Mouse (Mus musculus): ENCODE results near the gene Cables2.

Cables2 gene

GRCm38 (mm10) chr2:180273394-180274244 lies at the start of gene Cables2:
Gene Cables2 (minus strand): TSS chr2:180273496.
- DNase-seq (ENCODE audit: low spot score) = peak; percentile 96

GRCm38 (mm10) chr2:180322674-180323355 lies 49.5 kb upstream of the Cables2 start:
- DNase-seq (ENCODE audit: low spot score) = no peak

- no peak for DNase-seq (ENCODE audit: low spot score)
Measured at GRCm38 (mm10) chr2:180320216-180320615, 46.9 kb upstream of the Cables2 start.

GRCm38 (mm10) chr2:180317591-180317990 lies 44.3 kb upstream of the Cables2 start:
- no peak for DNase-seq (ENCODE audit: low spot score)

GRCm38 (mm10) chr2:180314292-180314691 lies 41.0 kb upstream of the Cables2 start:
- no peak for DNase-seq (ENCODE audit: low spot score)

- DNase-seq (ENCODE audit: low spot score) = no peak
Measured at GRCm38 (mm10) chr2:180311147-180311546, 37.9 kb upstream of the Cables2 start.

GRCm38 (mm10) chr2:180307680-180308079 lies 34.4 kb upstream of the Cables2 start:
- DNase-seq (ENCODE audit: low spot score) = no peak

GRCm38 (mm10) chr2:180306423-180307168 lies 33.3 kb upstream of the Cables2 start:
- DNase-seq (ENCODE audit: low spot score) = no peak

GRCm38 (mm10) chr2:180306009-180306408 lies 32.7 kb upstream of the Cables2 start:
- no peak for DNase-seq (ENCODE audit: low spot score)

GRCm38 (mm10) chr2:180305490-180305889 lies 32.2 kb upstream of the Cables2 start:
- DNase-seq (ENCODE audit: low spot score) = no peak

- DNase-seq (ENCODE audit: low spot score) = no peak
Measured at GRCm38 (mm10) chr2:180304554-180304953, 31.3 kb upstream of the Cables2 start.

- DNase-seq (ENCODE audit: low spot score) = no peak
Measured at GRCm38 (mm10) chr2:180303468-180303867, 30.2 kb upstream of the Cables2 start.

GRCm38 (mm10) chr2:180302201-180302600 lies 28.9 kb upstream of the Cables2 start:
- no peak for DNase-seq (ENCODE audit: low spot score)

- DNase-seq (ENCODE audit: low spot score) = no peak
Measured at GRCm38 (mm10) chr2:180300771-180301170, 27.5 kb upstream of the Cables2 start.

- no peak for DNase-seq (ENCODE audit: low spot score)
Measured at GRCm38 (mm10) chr2:180300252-180300651, 27.0 kb upstream of the Cables2 start.

- no peak for DNase-seq (ENCODE audit: low spot score)
Measured at GRCm38 (mm10) chr2:180292906-180293305, 19.6 kb upstream of the Cables2 start.

- no peak for DNase-seq (ENCODE audit: low spot score)
Measured at GRCm38 (mm10) chr2:180292026-180292425, 18.7 kb upstream of the Cables2 start.

- no peak for DNase-seq (ENCODE audit: low spot score)
Measured at GRCm38 (mm10) chr2:180291566-180291965, 18.3 kb upstream of the Cables2 start.

GRCm38 (mm10) chr2:180290503-180290902 lies 17.2 kb upstream of the Cables2 start:
- DNase-seq (ENCODE audit: low spot score) = no peak

GRCm38 (mm10) chr2:180289440-180290108 lies 16.3 kb upstream of the Cables2 start, which contains the start of gene Rbbp8nl:
Gene Rbbp8nl (minus strand): TSS chr2:180289879.
- no peak for DNase-seq (ENCODE audit: low spot score)

- DNase-seq (ENCODE audit: low spot score) = no peak
Measured at GRCm38 (mm10) chr2:180288966-180289365, 15.7 kb upstream of the Cables2 start.

GRCm38 (mm10) chr2:180279321-180279720 lies 6.0 kb upstream of the Cables2 start:
- no peak for DNase-seq (ENCODE audit: low spot score)
